Mouse (Mus musculus) CH12.LX (cell line): Measurements from ENCODE around the gene Ggps1.
"Not testable (repeated sequence)": the region's sequence is repeated elsewhere in the genome, so short reads cannot be mapped to it uniquely, and the experiment has no call there.

ENCODE experiments used
- CHD2 ChIP-seq: IDR thresholded peaks from 2 replicates; pipeline ENCODE4 v1.6.1; 2011; ENCODE audit warnings: low read length, improper control_type of control experiment
- CTCF ChIP-seq, 2 experiments: IDR thresholded peaks in 1 of 2; conservative IDR thresholded peaks in 1 of 2; 2 replicates each; pipeline ENCODE4 v1.5.1; 2011 to 2012; ENCODE audit warnings: low read depth in 2 of 2, low read length in 2 of 2, improper control_type of control experiment in 1 of 2, inconsistent platforms in 1 of 2, mild to moderate bottlenecking in 1 of 2, moderate library complexity in 1 of 2
- EP300 ChIP-seq: IDR thresholded peaks from 2 replicates; pipeline ENCODE4 v1.6.1; 2011; ENCODE audit warnings: low read length, improper control_type of control experiment
- JUN ChIP-seq: IDR thresholded peaks from 2 replicates; pipeline ENCODE4 v1.6.1; 2011; ENCODE audit warnings: low read depth, mild to moderate bottlenecking, low read length, improper control_type of control experiment, moderate library complexity; ENCODE audit not compliant: insufficient read depth
- MAZ ChIP-seq: IDR thresholded peaks from 2 replicates; pipeline ENCODE4 v1.6.1; 2012; ENCODE audit warnings: low read depth, mild to moderate bottlenecking, inconsistent platforms, low read length, improper control_type of control experiment, moderate library complexity
- POLR2A ChIP-seq: IDR thresholded peaks from 2 replicates; pipeline ENCODE4 v1.6.1; 2011; ENCODE audit warnings: low read depth, mild to moderate bottlenecking, improper control_type of control experiment, low read length
- SIN3A ChIP-seq: IDR thresholded peaks from 2 replicates; pipeline ENCODE4 v1.6.1; 2012; ENCODE audit warnings: low read length, improper control_type of control experiment, inconsistent platforms
- ZKSCAN1 ChIP-seq: IDR thresholded peaks from 2 replicates; pipeline ENCODE4 v1.6.1; 2012; ENCODE audit warnings: low read depth, inconsistent platforms, low read length, improper control_type of control experiment, borderline replicate concordance

- not testable (repeated sequence) for TF ChIP-seq CHD2; POLR2A; SIN3A; CTCF (conservative IDR thresholded peaks at IDR 0.05 in 1 of 2, IDR thresholded peaks at IDR 0.05 in 1 of 2; ENCODE audit: low read depth in 2 of 2, low read length in 2 of 2); EP300; MAZ; ZKSCAN1; JUN
Observed at GRCm38 (mm10) chr13:14021417-14021816, 41.9 kb downstream of the Ggps1 start.
